In genomic region chr8:104828221-104828620, GRCm38 (mm10) we compare ENCODE assay signal across 29 mouse cellular contexts. TPM values are rescaled to one million over a fixed set of nuclear protein-coding genes. Genes with fewer than 3 reads are reported as not detected.
"Had no signal": no experiment of that assay in that cellular context is flagged by ENCODE, and none has a peak within 500 bp of the region (broad histone marks: within the 10 kb centered on the region; RNA-seq: fewer than 3 reads in every experiment).

No protein-coding gene starts in this region.

- H3K9me3 ChIP-seq: heart, embryonic 10.5 days; heart, embryonic 12.5 days; hindbrain, embryonic 10.5 days; hindbrain, embryonic 13.5 days; hindbrain, embryonic 15.5 days; limb, embryonic 13.5 days; limb, embryonic 15.5 days; liver, embryonic 13.5 days; liver, embryonic 15.5 days had no signal

- H3K9ac ChIP-seq: heart, embryonic 12.5 days; hindbrain, embryonic 13.5 days; hindbrain, embryonic 15.5 days; limb, embryonic 13.5 days; limb, embryonic 15.5 days; liver, embryonic 13.5 days; liver, embryonic 15.5 days; liver, postnatal 0 days had no signal

- H3K4me1 ChIP-seq: heart, embryonic 10.5 days; heart, embryonic 12.5 days; hindbrain, embryonic 10.5 days; hindbrain, embryonic 13.5 days; hindbrain, embryonic 15.5 days; limb, embryonic 13.5 days; limb, embryonic 15.5 days; liver, embryonic 13.5 days; liver, embryonic 15.5 days had no signal

- H3K36me3 ChIP-seq: heart, embryonic 10.5 days; heart, embryonic 12.5 days; hindbrain, embryonic 10.5 days; hindbrain, embryonic 13.5 days; hindbrain, embryonic 15.5 days; limb, embryonic 13.5 days; limb, embryonic 15.5 days; liver, embryonic 13.5 days; liver, embryonic 15.5 days had no signal

- ATAC-seq: forebrain, embryonic 16.5 days; hindbrain, postnatal 0 days; liver, postnatal 0 days had no signal

- DNase-seq: gastrocnemius, adult 2 months; gastrocnemius, postnatal 10 days; gastrocnemius, postnatal 25 days; heart, adult 2 months; heart, postnatal 10 days; heart, postnatal 4 days; kidney, adult 18-20 months; kidney, postnatal 25 days; layer of hippocampus, adult 9-11 months; layer of hippocampus, postnatal 36 days; left cerebral cortex, postnatal 4 days; liver, embryonic 13.5 days; liver, postnatal 0 days had no signal

- H3K4me2 ChIP-seq: heart, embryonic 12.5 days; hindbrain, embryonic 13.5 days; hindbrain, embryonic 15.5 days; limb, embryonic 13.5 days; limb, embryonic 15.5 days; liver, embryonic 11.5 days; liver, embryonic 13.5 days; liver, embryonic 15.5 days had no signal

- H3K27me3 ChIP-seq: heart, embryonic 12.5 days; hindbrain, embryonic 13.5 days; hindbrain, embryonic 15.5 days; limb, embryonic 13.5 days; limb, embryonic 15.5 days; liver, embryonic 13.5 days; liver, embryonic 15.5 days had no signal

- H3K27ac ChIP-seq: gastrocnemius, adult 2 months; heart, adult 2 months; heart, embryonic 10.5 days; hindbrain, embryonic 10.5 days; hindbrain, embryonic 13.5 days; hindbrain, embryonic 15.5 days; hindbrain, postnatal 0 days; limb, embryonic 13.5 days; limb, embryonic 15.5 days; liver, embryonic 13.5 days; liver, embryonic 15.5 days had no signal

- H3K4me3 ChIP-seq: gastrocnemius, adult 2 months; heart, adult 2 months; heart, embryonic 10.5 days; heart, embryonic 12.5 days; hindbrain, embryonic 10.5 days; hindbrain, embryonic 13.5 days; hindbrain, embryonic 15.5 days; limb, embryonic 13.5 days; limb, embryonic 15.5 days; liver, embryonic 13.5 days; liver, embryonic 15.5 days had no signal

RNA-seq across cellular contexts. Expression of gene Ces2b, which starts 3.2 kb away (rescaled TPM):
- polyA plus RNA-seq: heart, embryonic 10.5 days; heart, embryonic 12.5 days; heart, embryonic 14.5 days; heart, embryonic 16.5 days; limb, embryonic 13.5 days; liver, embryonic 11.5 days had no signal

RNA-seq across cellular contexts. Expression of gene Ces2c, which starts 18.6 kb away (rescaled TPM):
- polyA plus RNA-seq: forebrain, embryonic 16.5 days; frontal cortex, adult 2 months; heart, adult 2 months; heart, embryonic 10.5 days; heart, embryonic 12.5 days; heart, embryonic 14.5 days; hindbrain, embryonic 10.5 days; hindbrain, embryonic 13.5 days; hindbrain, embryonic 15.5 days; hindbrain, postnatal 0 days; kidney, embryonic 16.5 days; limb, embryonic 11.5 days; limb, embryonic 13.5 days; limb, embryonic 15.5 days; liver, embryonic 11.5 days; liver, embryonic 13.5 days had no signal
